Mouse (Mus musculus): ENCODE data around the gene Mccc2. TPM values are rescaled to one million over a fixed set of nuclear protein-coding genes. Genes with fewer than 3 reads are reported as not detected.

Mccc2 gene
- polyA plus RNA-seq, 1 experiment from 2014 or later: 32.5 TPM

- Histone ChIP-seq H3K4me1 (replicated peaks) (no peaks in the 10 kb centered on the region), H3K4me3 (no peak overlapping the region), H3K36me3 (peaks cover 19% of the 10 kb centered on the region), H3K4me2 (no peak overlapping the region), H3K9ac (no peak overlapping the region), H3K27ac (no peak overlapping the region), H3K27me3 (no peaks in the 10 kb centered on the region), H3K9me3 (no peaks in the 10 kb centered on the region)
- 60% methylated on average over 2 of the region's 2 CpGs for WGBS
- ATAC-seq (ENCODE audit: low FRiP score): no peak
These were observed 36.0 kb downstream of the Mccc2 start for GRCm38 (mm10) chr13:99979406-99979805.

GRCm38 (mm10) chr13:99970089-99970488, 45.4 kb downstream of the Mccc2 start:
- H3K4me3 ChIP-seq: no peak overlapping the region
- no peaks in the 10 kb centered on the region for H3K9me3 ChIP-seq
- peaks cover 20% of the 10 kb centered on the region for H3K36me3 ChIP-seq
- H3K4me2 ChIP-seq: no peak overlapping the region
- H3K27me3 ChIP-seq: no peaks in the 10 kb centered on the region
- no peaks in the 10 kb centered on the region for H3K4me1 ChIP-seq (replicated peaks)
- no peak overlapping the region for H3K9ac ChIP-seq
- WGBS: 83% methylated on average over 4 of the region's 5 CpGs
- no peak for ATAC-seq (ENCODE audit: low FRiP score)
- no peak overlapping the region for H3K27ac ChIP-seq

- H3K4me3 ChIP-seq: no peak overlapping the region
- no peaks in the 10 kb centered on the region for H3K27me3 ChIP-seq
- peaks cover 13% of the 10 kb centered on the region for H3K36me3 ChIP-seq
- WGBS: 76% methylated on average over 11 of the region's 11 CpGs
- H3K27ac ChIP-seq: no peak overlapping the region
- ATAC-seq (ENCODE audit: low FRiP score): no peak
- 0 out of 2 replicates have a peak, but pooled peaks cover 6% of the 10 kb centered on the region for H3K4me1 ChIP-seq (replicated peaks)
- H3K9ac ChIP-seq: no peak overlapping the region
- H3K9me3 ChIP-seq: no peaks in the 10 kb centered on the region
- H3K4me2 ChIP-seq: no peak overlapping the region
These were observed 48.3 kb downstream of the Mccc2 start for GRCm38 (mm10) chr13:99967013-99967678.

GRCm38 (mm10) chr13:99963814-99964213, 51.6 kb downstream of the Mccc2 start:
- Histone ChIP-seq H3K27me3 (no peaks in the 10 kb centered on the region), H3K36me3 (peaks cover 14% of the 10 kb centered on the region), H3K4me1 (replicated peaks) (0 out of 2 replicates have a peak, but pooled peaks cover 6% of the 10 kb centered on the region), H3K9me3 (no peaks in the 10 kb centered on the region), H3K9ac (no peak overlapping the region), H3K27ac (peak overlapping the region; percentile 61), H3K4me2 (no peak overlapping the region), H3K4me3 (no peak overlapping the region)
- 0 out of 2 replicates have a peak, but pooled peaks have one; percentile 28 for ATAC-seq (ENCODE audit: low FRiP score)
- WGBS: 57% methylated on average over 6 of the region's 6 CpGs

GRCm38 (mm10) chr13:99961661-99962060, 53.8 kb downstream of the Mccc2 start:
- Histone ChIP-seq H3K9me3 (peaks cover 2% of the 10 kb centered on the region; the same call in 1 of the 2 replicates), H3K27ac (no peak overlapping the region), H3K27me3 (no peaks in the 10 kb centered on the region), H3K36me3 (peaks cover 22% of the 10 kb centered on the region), H3K4me3 (no peak overlapping the region), H3K9ac (no peak overlapping the region), H3K4me2 (no peak overlapping the region), H3K4me1 (replicated peaks) (0 out of 2 replicates have a peak, but pooled peaks cover 6% of the 10 kb centered on the region)
- 98% methylated on average over 4 of the region's 4 CpGs for WGBS
- no peak for ATAC-seq (ENCODE audit: low FRiP score)

- WGBS: 100% methylated on average over 1 of the region's 1 CpGs
- no peak for ATAC-seq (ENCODE audit: low FRiP score)
These were observed 59.9 kb downstream of the Mccc2 start for GRCm38 (mm10) chr13:99955591-99955944.

GRCm38 (mm10) chr13:99954902-99955590, 60.4 kb downstream of the Mccc2 start:
- Histone ChIP-seq H3K36me3 (peaks cover 44% of the 10 kb centered on the region), H3K27me3 (no peaks in the 10 kb centered on the region), H3K9me3 (peaks cover 4% of the 10 kb centered on the region; the same call in 1 of the 2 replicates), H3K4me3 (no peak overlapping the region), H3K4me1 (replicated peaks) (no peaks in the 10 kb centered on the region), H3K9ac (no peak overlapping the region), H3K27ac (no peak overlapping the region), H3K4me2 (no peak overlapping the region)
- 98% methylated on average over 5 of the region's 5 CpGs for WGBS
- no peak for ATAC-seq (ENCODE audit: low FRiP score)

More at GRCm38 (mm10) chr13:99955591-99955944, 59.9 kb downstream of the Mccc2 start:
- H3K4me2 ChIP-seq: no peak overlapping the region
- H3K4me3 ChIP-seq: no peak overlapping the region
- no peak overlapping the region for H3K9ac ChIP-seq
- peaks cover 4% of the 10 kb centered on the region; the same call in 1 of the 2 replicates for H3K9me3 ChIP-seq
- peaks cover 41% of the 10 kb centered on the region for H3K36me3 ChIP-seq
- H3K4me1 ChIP-seq (replicated peaks): no peaks in the 10 kb centered on the region
- H3K27me3 ChIP-seq: no peaks in the 10 kb centered on the region
- no peak overlapping the region for H3K27ac ChIP-seq

- H3K27me3 ChIP-seq: no peaks in the 10 kb centered on the region
- peaks cover 16% of the 10 kb centered on the region for H3K36me3 ChIP-seq
- no peak overlapping the region for H3K27ac ChIP-seq
- H3K4me2 ChIP-seq: no peak overlapping the region
- H3K9me3 ChIP-seq: no peaks in the 10 kb centered on the region
- no peak for ATAC-seq (ENCODE audit: low FRiP score)
- no peak overlapping the region for H3K4me3 ChIP-seq
- 82% methylated on average over 4 of the region's 4 CpGs for WGBS
- H3K4me1 ChIP-seq (replicated peaks): no peaks in the 10 kb centered on the region
- no peak overlapping the region for H3K9ac ChIP-seq
These were observed 68.0 kb downstream of the Mccc2 start for GRCm38 (mm10) chr13:99947417-99947816.

- Histone ChIP-seq H3K4me1 (replicated peaks) (peaks cover 28% of the 10 kb centered on the region), H3K27me3 (no peaks in the 10 kb centered on the region), H3K4me3 (no peak overlapping the region), H3K27ac (no peak overlapping the region), H3K9ac (no peak overlapping the region), H3K36me3 (peaks cover 10% of the 10 kb centered on the region), H3K9me3 (no peaks in the 10 kb centered on the region), H3K4me2 (no peak overlapping the region)
- 94% methylated on average over 2 of the region's 2 CpGs for WGBS
- no peak for ATAC-seq (ENCODE audit: low FRiP score)
These were observed 71.9 kb downstream of the Mccc2 start for GRCm38 (mm10) chr13:99943525-99943924.

GRCm38 (mm10) chr13:99940601-99941000, 74.8 kb downstream of the Mccc2 start:
- ATAC-seq (ENCODE audit: low FRiP score): peak; percentile 88
- no peaks in the 10 kb centered on the region; the same call in 1 of the 2 replicates for H3K36me3 ChIP-seq
- no peaks in the 10 kb centered on the region for H3K27me3 ChIP-seq
- peak overlapping the region; percentile 64; the same call in 1 of the 2 replicates for H3K27ac ChIP-seq
- no peak overlapping the region for H3K4me2 ChIP-seq
- H3K4me1 ChIP-seq (replicated peaks): peaks cover 33% of the 10 kb centered on the region
- H3K9me3 ChIP-seq: no peaks in the 10 kb centered on the region
- 6% methylated on average over 2 of the region's 2 CpGs for WGBS
- H3K4me3 ChIP-seq: no peak overlapping the region
- H3K9ac ChIP-seq: 0 out of 2 replicates have a peak overlapping the region, but pooled peaks have one; percentile 24

GRCm38 (mm10) chr13:99939320-99939671, 76.1 kb downstream of the Mccc2 start:
- WGBS: 43% methylated on average over 8 of the region's 8 CpGs
- Histone ChIP-seq H3K9me3 (no peaks in the 10 kb centered on the region), H3K36me3 (no peaks in the 10 kb centered on the region; the same call in 1 of the 2 replicates), H3K9ac (no peak overlapping the region), H3K4me1 (replicated peaks) (peaks cover 33% of the 10 kb centered on the region), H3K4me3 (no peak overlapping the region), H3K27ac (peak overlapping the region; percentile 58), H3K27me3 (no peaks in the 10 kb centered on the region), H3K4me2 (peak overlapping the region; percentile 13; the same call in 1 of the 2 replicates)
- ATAC-seq (ENCODE audit: low FRiP score): no peak

- 69% methylated on average over 10 of the region's 10 CpGs for WGBS
These were observed 76.7 kb downstream of the Mccc2 start for GRCm38 (mm10) chr13:99938606-99939319.

More at GRCm38 (mm10) chr13:99938606-99939319, 76.7 kb downstream of the Mccc2 start:
- no peak overlapping the region for H3K9ac ChIP-seq
- H3K27me3 ChIP-seq: no peaks in the 10 kb centered on the region
- H3K36me3 ChIP-seq: no peaks in the 10 kb centered on the region; the same call in 1 of the 2 replicates
- no peaks in the 10 kb centered on the region for H3K9me3 ChIP-seq
- peaks cover 33% of the 10 kb centered on the region for H3K4me1 ChIP-seq (replicated peaks)
- no peak overlapping the region for H3K4me3 ChIP-seq
- ATAC-seq (ENCODE audit: low FRiP score): no peak
- peak overlapping the region; percentile 58 for H3K27ac ChIP-seq
- peak overlapping the region; percentile 13; the same call in 1 of the 2 replicates for H3K4me2 ChIP-seq
